Mouse (Mus musculus): Measurements from ENCODE around the gene Sub1. TPM values are rescaled to one million over a fixed set of nuclear protein-coding genes. Genes with fewer than 3 reads are reported as not detected.

Gene Sub1
- polyA plus RNA-seq, 1 experiment from 2014 or later, result 873 TPM

DNA sequence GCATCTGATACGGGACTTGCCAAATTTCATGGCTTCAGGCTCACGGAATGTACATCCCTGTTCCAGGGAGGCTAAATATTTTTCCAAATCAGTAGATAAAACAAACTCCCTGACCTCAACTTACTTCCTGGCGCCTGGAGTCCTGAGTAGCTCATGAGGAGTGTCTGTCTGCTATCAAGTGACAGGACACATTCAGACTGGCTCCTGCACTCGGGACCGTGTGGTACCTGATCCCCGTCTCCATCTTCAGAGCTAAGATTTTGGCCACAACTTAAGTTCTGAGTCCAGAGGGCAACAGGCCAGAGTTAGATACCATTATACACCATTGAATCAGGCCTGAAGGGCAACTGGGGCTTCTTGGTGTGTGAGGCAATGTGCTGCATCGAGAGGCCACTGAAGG lies 40.7 kb downstream of the Sub1 start:
- ATAC-seq (replicated peaks; ENCODE audit: insufficient number of reproducible peaks, low FRiP score, low TSS enrichment, low read depth) (no peak), DNase-seq (ENCODE audit: low spot score) (no peak)

DNA sequence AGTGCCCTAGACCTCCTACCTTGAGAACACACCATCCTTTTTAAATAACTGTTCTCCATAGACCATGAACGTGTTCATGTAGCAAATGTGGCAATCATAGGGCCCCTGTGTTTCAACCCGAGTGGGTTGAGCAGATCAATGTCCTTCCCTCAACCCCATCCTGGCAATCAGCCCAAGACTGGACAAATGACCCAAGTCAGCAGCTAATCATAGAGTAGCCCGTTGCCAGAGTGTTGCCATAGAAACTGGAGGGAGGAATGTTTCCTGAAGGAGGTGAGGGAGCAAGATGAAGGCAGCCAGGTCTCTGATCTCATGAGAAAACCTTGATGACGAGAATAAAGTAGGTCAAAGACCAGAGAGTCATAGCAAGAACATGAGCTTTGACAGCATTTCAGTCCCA lies 42.6 kb downstream of the Sub1 start:
- ATAC-seq (replicated peaks; ENCODE audit: insufficient number of reproducible peaks, low FRiP score, low TSS enrichment, low read depth), result no peak
- H3K27me3 ChIP-seq (ENCODE audit: control insufficient read depth, insufficient read depth, low read length), result no peaks in the 10 kb centered on the region
- no peak overlapping the region for H3K27ac ChIP-seq (replicated peaks; ENCODE audit: low read depth, low read length)
- H3K4me3 ChIP-seq (ENCODE audit: low read depth, low read length), result no peak overlapping the region
- no peak for DNase-seq (ENCODE audit: low spot score)
- no peaks in the 10 kb centered on the region for H3K9me3 ChIP-seq (replicated peaks; ENCODE audit: control insufficient read depth, low read length)
- H3K4me2 ChIP-seq (ENCODE audit: low read depth, low read length), result no peak overlapping the region
- no peak overlapping the region for H3K9ac ChIP-seq (replicated peaks; ENCODE audit: low read length)
- no peaks in the 10 kb centered on the region for H3K36me3 ChIP-seq (replicated peaks; ENCODE audit: control insufficient read depth, insufficient read depth, low read depth, low read length)
- WGBS, result 60% methylated on average over 4 of the region's 4 CpGs
- H3K4me1 ChIP-seq (ENCODE audit: control insufficient read depth, insufficient read depth, low read length), result no peaks in the 10 kb centered on the region

More for the DNA sequence above, 40.7 kb downstream of the Sub1 start:
- Histone ChIP-seq H3K4me3 (ENCODE audit: low read depth, low read length) (no peak overlapping the region), H3K36me3 (replicated peaks; ENCODE audit: control insufficient read depth, insufficient read depth, low read depth, low read length) (no peaks in the 10 kb centered on the region), H3K9me3 (replicated peaks; ENCODE audit: control insufficient read depth, low read length) (no peaks in the 10 kb centered on the region), H3K27ac (replicated peaks; ENCODE audit: low read depth, low read length) (no peak overlapping the region), H3K9ac (replicated peaks; ENCODE audit: low read length) (no peak overlapping the region), H3K4me2 (ENCODE audit: low read depth, low read length) (no peak overlapping the region), H3K4me1 (ENCODE audit: control insufficient read depth, insufficient read depth, low read length) (no peaks in the 10 kb centered on the region), H3K27me3 (ENCODE audit: control insufficient read depth, insufficient read depth, low read length) (no peaks in the 10 kb centered on the region)
- 79% methylated on average over 7 of the region's 7 CpGs for WGBS

DNA sequence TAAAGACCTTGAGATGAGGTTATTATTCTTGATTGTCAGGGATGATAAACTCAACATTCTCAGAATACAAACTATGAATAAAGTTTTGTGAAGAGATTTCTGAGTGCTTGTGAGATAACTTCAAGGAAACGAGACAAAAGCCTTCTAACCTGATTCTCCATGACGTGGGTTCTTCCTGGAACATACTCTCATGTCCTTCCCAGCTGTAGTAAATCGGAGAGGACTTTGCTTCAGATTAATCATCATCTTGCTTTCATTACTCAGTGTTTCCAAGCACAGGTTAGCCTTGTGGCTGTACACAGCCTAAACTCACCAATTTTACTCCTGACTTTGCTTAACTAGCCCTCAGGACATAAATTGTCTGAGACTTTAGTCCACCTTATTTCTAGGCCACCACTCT lies 44.6 kb downstream of the Sub1 start:
- no peak for ATAC-seq (replicated peaks; ENCODE audit: insufficient number of reproducible peaks, low FRiP score, low TSS enrichment, low read depth)
- H3K4me3 ChIP-seq (ENCODE audit: low read depth, low read length), result no peak overlapping the region
- H3K36me3 ChIP-seq (replicated peaks; ENCODE audit: control insufficient read depth, insufficient read depth, low read depth, low read length), result no peaks in the 10 kb centered on the region
- DNase-seq (ENCODE audit: low spot score), result no peak
- no peak overlapping the region for H3K4me2 ChIP-seq (ENCODE audit: low read depth, low read length)
- H3K27ac ChIP-seq (replicated peaks; ENCODE audit: low read depth, low read length), result no peak overlapping the region
- no peaks in the 10 kb centered on the region for H3K27me3 ChIP-seq (ENCODE audit: control insufficient read depth, insufficient read depth, low read length)
- no peaks in the 10 kb centered on the region for H3K4me1 ChIP-seq (ENCODE audit: control insufficient read depth, insufficient read depth, low read length)
- no peaks in the 10 kb centered on the region for H3K9me3 ChIP-seq (replicated peaks; ENCODE audit: control insufficient read depth, low read length)
- no peak overlapping the region for H3K9ac ChIP-seq (replicated peaks; ENCODE audit: low read length)
- WGBS, result 80% methylated on average over 3 of the region's 3 CpGs

DNA sequence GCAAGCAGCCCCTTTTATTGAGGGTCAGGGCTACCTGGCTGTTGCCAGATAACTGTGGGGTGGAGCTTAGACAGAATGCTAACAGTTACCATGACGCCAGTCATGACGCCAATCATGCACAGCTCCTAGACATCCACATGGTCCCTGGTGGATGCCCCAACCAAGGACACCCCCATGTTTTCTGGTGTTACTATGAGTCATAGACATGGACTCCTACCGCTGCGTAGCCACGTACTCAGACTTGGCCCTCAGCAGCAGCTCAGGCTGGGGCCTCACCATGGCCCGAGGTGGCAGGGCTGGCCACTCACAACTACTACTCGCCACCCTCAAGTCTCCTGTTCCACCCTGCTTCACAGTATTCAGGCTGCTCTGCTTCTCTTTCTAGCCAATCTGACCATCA lies 45.6 kb downstream of the Sub1 start:
- Histone ChIP-seq H3K9ac (replicated peaks; ENCODE audit: low read length) (no peak overlapping the region), H3K27ac (replicated peaks; ENCODE audit: low read depth, low read length) (no peak overlapping the region), H3K27me3 (ENCODE audit: control insufficient read depth, insufficient read depth, low read length) (no peaks in the 10 kb centered on the region), H3K4me3 (ENCODE audit: low read depth, low read length) (no peak overlapping the region), H3K4me2 (ENCODE audit: low read depth, low read length) (no peak overlapping the region), H3K9me3 (replicated peaks; ENCODE audit: control insufficient read depth, low read length) (no peaks in the 10 kb centered on the region), H3K36me3 (replicated peaks; ENCODE audit: control insufficient read depth, insufficient read depth, low read depth, low read length) (no peaks in the 10 kb centered on the region), H3K4me1 (ENCODE audit: control insufficient read depth, insufficient read depth, low read length) (no peaks in the 10 kb centered on the region)
- no peak for DNase-seq (ENCODE audit: low spot score)
- 95% methylated on average over 7 of the region's 7 CpGs for WGBS
- no peak for ATAC-seq (replicated peaks; ENCODE audit: insufficient number of reproducible peaks, low FRiP score, low TSS enrichment, low read depth)

DNA sequence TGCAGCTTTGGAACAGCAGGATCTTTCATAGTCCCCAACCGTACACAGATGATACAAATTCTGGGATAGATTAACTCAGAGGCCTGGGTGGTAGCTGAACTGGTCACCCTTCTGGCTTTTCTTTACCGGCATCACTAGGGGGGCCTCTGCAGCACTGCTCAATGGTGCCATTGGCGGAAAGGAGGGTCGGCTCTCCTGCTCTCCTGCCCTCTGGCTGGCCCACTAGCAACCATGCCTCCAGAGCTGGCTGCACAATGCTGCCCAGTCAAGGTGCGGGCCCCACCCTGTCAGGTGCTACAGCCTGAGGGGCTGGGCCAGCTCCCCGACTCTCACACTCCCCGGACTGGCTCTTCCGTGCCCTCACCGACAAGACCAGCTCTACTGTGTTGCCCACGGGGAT lies 46.6 kb downstream of the Sub1 start:
- Histone ChIP-seq H3K36me3 (replicated peaks; ENCODE audit: control insufficient read depth, insufficient read depth, low read depth, low read length) (no peaks in the 10 kb centered on the region), H3K9me3 (replicated peaks; ENCODE audit: control insufficient read depth, low read length) (no peaks in the 10 kb centered on the region), H3K27me3 (ENCODE audit: control insufficient read depth, insufficient read depth, low read length) (no peaks in the 10 kb centered on the region), H3K4me1 (ENCODE audit: control insufficient read depth, insufficient read depth, low read length) (no peaks in the 10 kb centered on the region), H3K9ac (replicated peaks; ENCODE audit: low read length) (no peak overlapping the region), H3K4me3 (ENCODE audit: low read depth, low read length) (no peak overlapping the region), H3K4me2 (ENCODE audit: low read depth, low read length) (no peak overlapping the region), H3K27ac (replicated peaks; ENCODE audit: low read depth, low read length) (no peak overlapping the region)
- no peak for DNase-seq (ENCODE audit: low spot score)
- 85% methylated on average over 10 of the region's 10 CpGs for WGBS
- no peak; the same call in 1 of the 2 replicates for ATAC-seq (replicated peaks; ENCODE audit: insufficient number of reproducible peaks, low FRiP score, low TSS enrichment, low read depth)

DNA sequence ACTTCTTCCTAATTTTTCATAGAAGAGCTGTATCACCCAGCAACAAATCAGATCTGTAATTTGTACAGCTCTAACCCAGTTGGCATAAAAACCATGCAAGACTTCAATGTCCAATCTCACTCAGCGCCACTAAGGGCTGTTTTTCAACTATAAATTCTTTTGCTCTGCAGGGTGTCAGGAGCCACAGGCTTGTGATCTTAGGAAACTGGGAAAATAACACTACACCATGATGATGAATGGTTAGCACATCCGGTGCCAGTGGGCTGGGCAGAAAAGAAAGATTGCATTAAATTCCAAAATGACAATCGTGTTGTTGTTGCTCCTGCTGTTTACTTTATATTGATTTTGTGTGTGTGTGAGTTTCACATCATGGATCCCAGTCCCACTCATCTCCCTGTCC lies 47.3 kb downstream of the Sub1 start:
- no peaks in the 10 kb centered on the region for H3K27me3 ChIP-seq (ENCODE audit: control insufficient read depth, insufficient read depth, low read length)
- H3K36me3 ChIP-seq (replicated peaks; ENCODE audit: control insufficient read depth, insufficient read depth, low read depth, low read length), result no peaks in the 10 kb centered on the region
- no peaks in the 10 kb centered on the region for H3K9me3 ChIP-seq (replicated peaks; ENCODE audit: control insufficient read depth, low read length)
- no peak overlapping the region for H3K9ac ChIP-seq (replicated peaks; ENCODE audit: low read length)
- 93% methylated on average over 3 of the region's 3 CpGs for WGBS
- no peaks in the 10 kb centered on the region for H3K4me1 ChIP-seq (ENCODE audit: control insufficient read depth, insufficient read depth, low read length)
- DNase-seq (ENCODE audit: low spot score), result no peak
- no peak overlapping the region for H3K4me3 ChIP-seq (ENCODE audit: low read depth, low read length)
- ATAC-seq (replicated peaks; ENCODE audit: insufficient number of reproducible peaks, low FRiP score, low TSS enrichment, low read depth), result no peak
- H3K27ac ChIP-seq (replicated peaks; ENCODE audit: low read depth, low read length), result no peak overlapping the region
- no peak overlapping the region for H3K4me2 ChIP-seq (ENCODE audit: low read depth, low read length)

DNA sequence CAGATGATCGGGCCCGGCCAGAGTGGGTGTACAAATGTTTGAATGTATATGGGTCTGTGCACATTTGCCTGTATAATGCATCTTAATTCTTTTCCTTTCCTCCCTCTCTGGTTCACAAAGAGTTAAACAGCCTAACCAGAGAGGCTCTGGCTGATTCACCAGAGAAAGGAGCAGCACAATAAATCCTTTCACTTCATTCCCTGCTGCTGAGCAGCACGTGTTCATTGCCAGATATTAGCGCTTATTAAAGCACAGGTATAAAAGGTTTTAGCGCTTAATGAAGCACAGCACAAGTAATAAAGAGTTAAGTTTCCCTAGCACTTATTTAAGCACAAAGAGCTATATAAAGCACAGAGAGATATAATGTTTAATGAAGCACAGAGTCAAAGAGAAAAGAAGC lies 55.9 kb downstream of the Sub1 start:
- Histone ChIP-seq H3K9me3 (replicated peaks; ENCODE audit: control insufficient read depth, low read length) (no peaks in the 10 kb centered on the region), H3K36me3 (replicated peaks; ENCODE audit: control insufficient read depth, insufficient read depth, low read depth, low read length) (no peaks in the 10 kb centered on the region), H3K27ac (replicated peaks; ENCODE audit: low read depth, low read length) (no peak overlapping the region), H3K4me3 (ENCODE audit: low read depth, low read length) (no peak overlapping the region), H3K27me3 (ENCODE audit: control insufficient read depth, insufficient read depth, low read length) (no peaks in the 10 kb centered on the region), H3K4me2 (ENCODE audit: low read depth, low read length) (no peak overlapping the region), H3K9ac (replicated peaks; ENCODE audit: low read length) (no peak overlapping the region), H3K4me1 (ENCODE audit: control insufficient read depth, insufficient read depth, low read length) (no peaks in the 10 kb centered on the region)
- ATAC-seq (replicated peaks; ENCODE audit: insufficient number of reproducible peaks, low FRiP score, low TSS enrichment, low read depth) (no peak), DNase-seq (ENCODE audit: low spot score) (peak; percentile 13)
- WGBS, result 55% methylated on average over 5 of the region's 5 CpGs
